Mouse (Mus musculus) right cerebral cortex, postnatal 36 days (tissue): ENCODE data around the gene Lingo1.

Experiments
- DNase-seq, 2 experiments: peaks; one replicate each; pipeline ENCODE4 v3.0.0; 2022; ENCODE audit warnings: low spot score in 2 of 2, mixed read lengths in 1 of 2

Lingo1 gene

DNA sequence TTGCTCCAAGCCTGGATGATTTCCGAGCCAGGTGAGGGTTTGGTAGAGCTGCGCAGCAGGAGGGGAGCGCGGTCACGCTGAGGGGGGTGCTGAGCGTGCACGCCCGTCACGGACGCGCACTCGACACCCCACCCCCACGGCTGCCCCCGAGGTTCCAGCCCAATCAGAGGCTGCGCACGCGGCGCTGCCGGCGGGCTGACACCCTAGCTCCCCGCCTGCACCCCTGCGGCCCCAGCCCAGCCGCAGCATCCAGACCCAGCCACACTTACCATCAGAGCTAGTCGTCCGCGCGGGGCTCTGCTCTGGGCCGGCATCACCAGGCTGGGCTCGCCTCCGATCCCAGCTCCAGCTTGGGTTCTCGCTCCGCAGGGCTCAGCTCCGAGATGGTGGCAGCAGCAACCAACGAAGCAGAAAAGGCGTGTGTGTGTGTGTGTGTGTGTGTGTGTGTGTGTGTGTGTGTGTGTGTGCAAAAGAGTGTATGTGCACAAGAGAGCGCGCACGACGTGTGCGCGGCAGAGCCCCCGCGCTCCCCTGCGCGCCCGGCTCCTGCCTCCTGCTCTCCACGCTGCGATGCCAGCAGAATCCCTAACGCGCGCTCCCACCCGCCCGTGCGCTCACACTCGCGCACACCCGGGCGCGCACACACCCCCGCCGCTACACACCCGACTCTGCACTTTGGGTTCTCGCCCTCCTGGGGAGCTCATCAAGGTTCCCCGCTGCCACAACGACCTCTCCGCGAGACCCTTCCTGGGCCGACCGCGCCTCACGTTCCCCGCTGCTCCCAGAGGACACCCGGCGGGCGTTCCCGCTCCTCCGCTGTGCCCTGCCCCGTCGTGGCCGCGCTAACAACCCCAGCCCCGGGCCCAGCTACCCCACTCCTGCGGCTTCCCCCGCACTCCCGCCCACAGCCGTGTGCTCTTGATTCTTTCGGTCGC is at the start of gene Lingo1:
Lingo1 (minus strand) TSS at position 748 of the 935 bp plus-strand sequence.
- DNase-seq: peak; percentile 75 to 82

GRCm38 (mm10) chr9:56844644-56845043 is 48.4 kb upstream of the Lingo1 start:
- DNase-seq: no peak

GRCm38 (mm10) chr9:56843679-56844188 is 47.5 kb upstream of the Lingo1 start:
- DNase-seq: peak; percentile 58 to 62

- no peak for DNase-seq
Measured at GRCm38 (mm10) chr9:56842303-56842719, 46.0 kb upstream of the Lingo1 start.

DNA sequence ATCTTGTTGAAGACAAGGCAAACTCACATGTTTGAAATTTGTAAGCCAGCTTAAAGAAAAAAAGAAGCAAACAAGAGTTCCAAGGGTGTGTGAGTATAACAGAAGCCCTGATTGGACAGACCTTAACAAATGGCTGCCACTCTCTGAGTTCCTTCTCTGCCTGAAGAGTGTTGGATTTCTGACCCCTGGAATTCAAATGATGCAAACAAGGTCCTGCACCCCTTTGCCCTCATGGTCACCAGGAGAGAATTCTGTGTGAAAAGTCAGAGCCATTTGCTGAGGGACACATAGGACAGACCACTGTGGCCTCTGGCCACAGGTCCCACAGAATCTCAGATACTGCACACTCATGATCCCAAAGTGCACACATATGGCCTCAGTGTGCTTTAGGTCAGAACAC is 45.6 kb upstream of the Lingo1 start:
- DNase-seq: no peak

- no peak for DNase-seq
Measured at GRCm38 (mm10) chr9:56840721-56841120, 44.5 kb upstream of the Lingo1 start.

DNA sequence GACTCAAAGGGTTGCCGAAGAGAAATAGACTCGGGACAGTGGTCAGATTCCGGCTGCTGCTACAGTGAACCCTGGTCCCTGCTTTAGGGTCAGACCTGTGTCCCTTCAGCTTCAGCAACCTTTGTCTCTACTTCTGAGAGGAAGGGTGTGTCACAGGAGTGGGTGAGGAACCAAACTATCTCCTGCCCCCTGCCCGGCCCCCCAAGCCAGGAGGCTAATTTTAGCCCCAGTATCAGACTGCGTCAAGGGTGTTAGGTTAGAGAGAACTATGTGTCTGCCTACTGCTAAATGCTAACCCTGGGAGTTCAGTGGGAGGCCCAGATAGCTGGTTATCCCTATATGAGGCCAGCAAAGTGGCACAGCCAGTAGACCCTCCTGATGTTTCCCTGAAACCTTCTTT is 38.9 kb upstream of the Lingo1 start:
- no peak for DNase-seq

DNA sequence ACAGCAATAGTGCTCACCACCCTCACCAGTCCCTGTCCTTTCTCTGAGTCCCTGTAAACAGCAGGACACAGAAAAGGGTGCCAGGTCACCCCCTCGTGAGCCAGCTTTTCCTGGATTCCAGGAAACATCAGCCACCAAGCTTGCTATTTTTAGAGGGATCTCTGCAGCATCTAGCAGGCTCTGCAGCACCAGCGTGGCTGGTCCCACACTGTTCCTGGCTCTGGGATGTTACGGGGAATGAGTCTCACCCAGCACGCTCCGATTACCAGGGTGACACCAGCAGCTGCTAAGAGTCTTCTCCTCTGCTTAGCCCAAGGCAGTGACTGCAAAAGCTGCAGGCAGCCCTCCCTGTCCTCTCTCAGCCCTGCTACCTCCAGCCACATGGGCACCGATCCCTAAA is 36.6 kb upstream of the Lingo1 start:
- peak in 1 of 2 experiments; percentile 48 for DNase-seq

- no peak for DNase-seq
Measured at GRCm38 (mm10) chr9:56831904-56832303, 35.6 kb upstream of the Lingo1 start.

- DNase-seq: peak in 1 of 2 experiments; percentile 35
Measured at GRCm38 (mm10) chr9:56830162-56830561, 33.9 kb upstream of the Lingo1 start.

GRCm38 (mm10) chr9:56828841-56829240 is 32.6 kb upstream of the Lingo1 start:
- no peak for DNase-seq

DNA sequence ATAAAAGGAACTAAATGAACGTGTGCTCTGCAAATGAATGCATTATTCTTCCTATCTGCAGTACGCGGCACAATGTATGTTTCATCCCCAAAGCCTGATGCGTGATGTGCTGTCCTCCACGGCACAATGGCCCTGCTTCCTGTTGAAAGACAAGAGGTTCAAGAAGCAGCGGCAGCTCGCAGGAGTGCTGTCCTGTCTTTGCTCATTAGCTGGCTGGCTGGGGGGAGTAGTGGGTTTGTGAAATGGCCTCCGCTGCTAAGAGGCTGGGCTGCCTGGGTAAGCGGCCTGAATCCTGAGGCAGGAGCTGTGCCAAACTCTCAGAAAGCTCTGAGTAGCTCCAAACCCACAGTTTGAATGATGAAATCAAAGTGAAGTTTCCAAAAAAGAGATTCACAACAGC is 31.9 kb upstream of the Lingo1 start:
- DNase-seq: no peak

- no peak for DNase-seq
Measured at GRCm38 (mm10) chr9:56825476-56826213, 29.4 kb upstream of the Lingo1 start.

DNA sequence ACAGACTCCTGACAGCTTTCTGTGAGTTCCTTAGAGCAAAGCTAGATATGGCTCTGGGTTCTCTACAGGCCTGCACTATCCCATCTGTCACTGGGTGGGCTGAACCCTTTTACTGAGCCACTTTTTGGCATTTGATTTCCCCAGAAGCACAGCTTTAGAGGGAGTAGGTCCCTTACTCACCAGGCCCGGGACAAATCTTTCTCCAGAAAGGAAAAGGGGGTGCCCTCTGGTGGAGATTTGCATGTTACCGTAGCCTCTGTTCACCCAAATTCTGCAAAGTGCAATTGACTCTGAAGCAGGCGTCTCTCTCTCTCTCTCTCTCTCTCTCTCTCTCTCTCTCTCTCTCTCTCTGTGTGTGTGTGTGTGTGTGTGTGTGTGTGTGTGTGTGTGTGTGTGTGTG is 28.6 kb upstream of the Lingo1 start:
- no peak for DNase-seq

- DNase-seq: no peak
Measured at GRCm38 (mm10) chr9:56810916-56811315, 14.6 kb upstream of the Lingo1 start.

- no peak for DNase-seq
Measured at GRCm38 (mm10) chr9:56807990-56808389, 11.7 kb upstream of the Lingo1 start.

- no peak for DNase-seq
Measured at GRCm38 (mm10) chr9:56803146-56803545, 6.9 kb upstream of the Lingo1 start.

DNA sequence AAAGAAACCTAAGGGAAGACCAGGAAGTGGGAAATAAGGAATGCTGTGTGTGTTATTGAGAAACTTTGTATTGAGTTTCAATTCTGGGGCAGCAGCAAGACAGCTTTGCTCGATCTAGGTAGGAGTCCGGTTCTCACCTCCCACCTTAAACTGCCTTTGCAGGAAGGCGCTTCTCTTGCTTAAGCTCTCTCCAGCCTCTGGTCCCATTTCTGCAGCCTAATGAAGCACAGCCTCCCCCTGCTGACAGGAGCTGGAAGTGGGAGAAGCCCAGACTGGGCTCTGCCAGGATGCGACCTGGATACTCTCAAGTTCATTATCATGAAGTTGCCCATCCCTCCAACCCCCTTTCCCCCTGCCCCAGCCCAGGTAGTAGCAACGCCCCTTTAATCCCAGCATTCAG is 1.6 kb upstream of the Lingo1 start:
- DNase-seq: peak; percentile 67 to 72

DNA sequence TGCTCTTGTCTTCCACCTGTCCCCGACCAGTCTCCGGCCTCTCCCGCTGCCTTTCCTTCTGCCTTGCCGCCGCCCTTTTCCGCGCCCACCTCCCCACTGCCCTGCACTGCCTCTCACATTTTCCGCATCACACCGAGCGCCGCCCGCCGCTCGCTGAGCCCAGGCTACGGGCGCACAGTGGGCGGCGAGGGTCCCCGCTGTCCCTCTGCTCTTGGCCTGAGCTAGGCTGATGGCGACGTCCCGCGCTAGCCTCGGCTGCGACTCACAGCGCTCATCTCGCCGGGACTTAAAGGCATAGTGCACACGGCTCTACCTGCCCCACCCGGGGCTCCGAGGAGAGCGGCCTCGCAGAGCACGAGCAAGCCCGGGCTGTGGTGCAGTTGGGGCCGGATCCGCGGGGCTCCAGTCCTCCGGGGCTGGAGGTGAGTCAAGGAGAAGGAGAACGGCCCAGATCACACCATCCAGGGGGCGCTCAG is 426 bp upstream of the Lingo1 start:
- peak in 1 of 2 experiments; percentile 28 for DNase-seq

DNA sequence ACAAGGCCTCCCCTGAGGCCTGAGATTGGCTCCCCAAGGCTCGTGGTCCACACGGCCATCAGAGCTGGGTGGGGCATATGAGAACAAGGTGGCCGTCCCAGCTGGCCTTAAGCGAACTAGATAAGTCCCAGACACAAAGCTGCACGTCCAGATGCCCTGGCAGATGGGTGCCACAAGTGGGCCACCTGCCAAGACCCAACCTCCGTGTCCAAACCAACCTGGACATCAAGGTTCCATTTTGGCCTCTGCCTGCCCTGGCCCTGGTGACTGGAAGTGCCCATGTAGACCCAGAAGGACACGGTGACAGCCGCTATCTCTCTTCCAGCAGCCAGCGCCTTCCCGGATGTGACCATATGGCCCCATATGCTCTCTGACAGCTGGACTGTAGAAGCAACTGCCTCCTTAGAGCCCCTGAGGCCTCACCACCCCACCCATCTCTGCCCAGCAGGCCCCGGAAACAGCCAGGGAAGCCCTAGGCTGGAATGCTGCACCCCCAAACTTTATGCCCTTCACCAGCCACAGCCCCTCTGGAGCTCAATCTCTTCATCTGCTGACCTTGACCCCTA is 4.5 kb downstream of the Lingo1 start:
- no peak for DNase-seq

- no peak for DNase-seq
Measured at GRCm38 (mm10) chr9:56784576-56784975, 11.7 kb downstream of the Lingo1 start.
